Mouse (Mus musculus): ENCODE data around the gene Tdp1. TPM values are rescaled to one million over a fixed set of nuclear protein-coding genes. Genes with fewer than 3 reads are reported as not detected.
"Not testable (repeated sequence)": the region's sequence is repeated elsewhere in the genome, so short reads cannot be mapped to it uniquely, and the experiment has no call there.

Tdp1 gene
- total and polyA plus RNA-seq, 3 experiments, result 32.1 to 130 (median 35.3) TPM

DNA sequence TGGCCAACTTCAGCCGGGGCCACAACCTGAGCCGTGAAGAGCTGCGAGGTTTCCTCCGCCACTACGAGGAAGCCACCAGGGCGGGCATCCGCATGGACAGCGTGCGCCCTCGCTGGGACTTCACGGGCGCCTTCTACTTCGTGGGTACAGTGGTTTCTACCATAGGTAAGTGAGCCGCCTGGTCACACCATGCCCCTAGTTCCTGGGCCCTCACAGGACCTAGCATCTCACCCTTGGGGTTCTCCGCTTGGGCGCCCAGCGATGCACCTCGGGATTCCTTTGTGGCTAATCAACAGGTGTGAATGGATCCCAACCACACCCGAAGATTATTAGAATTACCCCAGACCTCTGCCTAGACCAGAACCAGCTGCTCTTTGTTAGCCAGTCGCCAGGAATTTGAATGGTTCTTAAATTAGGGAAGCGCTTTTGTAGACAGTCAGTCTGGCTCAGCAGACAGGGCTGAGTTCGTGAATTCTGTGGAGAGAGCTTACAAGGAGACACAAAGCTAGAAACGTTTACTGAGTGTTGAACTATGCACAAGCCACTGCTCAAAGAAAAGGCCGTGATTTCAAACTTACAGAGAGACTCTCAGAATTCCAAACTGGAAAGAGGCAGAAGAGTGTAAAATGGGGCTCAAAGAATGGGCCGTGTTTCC, 81.9 kb downstream of the Tdp1 start:
- TF ChIP-seq GATA1 (IDR thresholded peaks at IDR 0.05; ENCODE audit: borderline replicate concordance, low read length) (no peak), CTCF (IDR thresholded peaks at IDR 0.05; ENCODE audit: low read depth, low read length) (no peak), POLR2AphosphoS5 (IDR thresholded peaks at IDR 0.05; ENCODE audit: insufficient replicate concordance, low read depth, low read length) (no peak), GATA2 (IDR thresholded peaks at IDR 0.05; ENCODE audit: borderline replicate concordance, low read depth, low read length) (no peak), TAL1 (conservative IDR thresholded peaks at IDR 0.05; ENCODE audit: low read depth, low read length) (no peak)
- Histone ChIP-seq H3K4me3 (ENCODE audit: low read depth, low read length) (no peak overlapping the region), H3K27me3 (ENCODE audit: insufficient read depth, low read length) (peaks cover 39% of the 10 kb centered on the region), H3K4me1 (ENCODE audit: insufficient read depth, low read depth, low read length) (peaks cover 6% of the 10 kb centered on the region; the same call in 1 of the 2 replicates), H3K36me3 (replicated peaks) (no peaks in the 10 kb centered on the region), H3K9me3 (replicated peaks) (no peaks in the 10 kb centered on the region; the same call in 1 of the 2 replicates)
- DNase-seq (ENCODE audit: low spot score) (no peak), ATAC-seq (ENCODE audit: extremely low read depth, insufficient number of reproducible peaks, low FRiP score, poor library complexity, severe bottlenecking) (no peak)

DNA sequence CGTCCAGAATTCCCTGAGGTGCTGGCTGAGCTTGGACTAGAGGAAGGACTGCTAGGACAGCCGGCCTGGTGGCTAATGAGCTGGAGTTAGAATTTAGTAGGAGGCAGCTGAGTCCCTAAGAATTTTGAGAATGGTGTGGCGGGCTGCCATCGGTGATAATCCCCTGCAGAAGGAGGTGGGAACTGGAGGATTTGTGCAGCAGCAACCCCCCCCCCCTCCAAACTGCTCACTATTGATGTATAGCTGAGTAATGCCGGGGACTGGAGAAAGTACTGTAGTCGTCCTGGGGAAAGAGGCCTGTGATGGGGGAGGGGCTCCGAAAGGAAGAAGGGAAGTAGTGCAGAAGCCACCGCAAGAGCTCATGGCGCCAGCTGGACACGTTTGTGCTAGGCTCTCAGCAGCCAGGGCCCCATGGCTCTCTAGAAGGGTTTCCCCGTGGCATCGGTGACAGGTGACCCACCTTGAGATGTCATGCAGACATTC, 82.6 kb downstream of the Tdp1 start:
- ATAC-seq (ENCODE audit: extremely low read depth, insufficient number of reproducible peaks, low FRiP score, poor library complexity, severe bottlenecking) (no peak), DNase-seq (ENCODE audit: low spot score) (no peak)
- H3K27me3 ChIP-seq (ENCODE audit: insufficient read depth, low read length), result peaks cover 39% of the 10 kb centered on the region
- H3K4me3 ChIP-seq (ENCODE audit: low read depth, low read length), result no peak overlapping the region
- TF ChIP-seq TAL1 (conservative IDR thresholded peaks at IDR 0.05; ENCODE audit: low read depth, low read length), result no peak
- TF ChIP-seq GATA1 (IDR thresholded peaks at IDR 0.05; ENCODE audit: borderline replicate concordance, low read length), result no peak
- TF ChIP-seq GATA2 (IDR thresholded peaks at IDR 0.05; ENCODE audit: borderline replicate concordance, low read depth, low read length), result no peak
- TF ChIP-seq POLR2AphosphoS5 (IDR thresholded peaks at IDR 0.05; ENCODE audit: insufficient replicate concordance, low read depth, low read length), result no peak
- no peak for TF ChIP-seq CTCF (IDR thresholded peaks at IDR 0.05; ENCODE audit: low read depth, low read length)
- H3K4me1 ChIP-seq (ENCODE audit: insufficient read depth, low read depth, low read length), result peaks cover 6% of the 10 kb centered on the region; the same call in 1 of the 2 replicates
- no peaks in the 10 kb centered on the region for H3K36me3 ChIP-seq (replicated peaks)
- no peaks in the 10 kb centered on the region; the same call in 1 of the 2 replicates for H3K9me3 ChIP-seq (replicated peaks)

DNA sequence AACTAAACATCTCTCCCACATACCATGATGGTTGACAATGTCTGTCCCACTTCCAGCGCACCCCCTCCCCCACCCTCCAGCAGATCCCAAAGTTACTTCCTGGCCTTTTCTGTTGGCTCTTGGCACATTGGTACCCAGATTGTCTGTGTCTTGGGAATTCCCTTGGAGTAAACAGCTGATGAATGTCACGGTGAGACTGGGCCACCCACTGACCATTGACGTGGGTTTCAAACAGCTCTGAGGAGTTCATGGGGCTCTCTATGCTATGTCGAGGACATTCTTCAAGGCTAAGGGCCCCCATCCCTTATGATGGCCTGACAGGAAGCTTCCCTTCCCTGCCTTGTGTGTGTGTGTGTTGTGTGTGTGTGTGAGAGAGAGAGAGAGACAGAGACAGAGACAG, 85.6 kb downstream of the Tdp1 start:
- no peaks in the 10 kb centered on the region for H3K36me3 ChIP-seq (replicated peaks)
- peaks cover 39% of the 10 kb centered on the region for H3K27me3 ChIP-seq (ENCODE audit: insufficient read depth, low read length)
- no peak overlapping the region for H3K4me3 ChIP-seq (ENCODE audit: low read depth, low read length)
- DNase-seq (ENCODE audit: low spot score) (no peak), ATAC-seq (ENCODE audit: extremely low read depth, insufficient number of reproducible peaks, low FRiP score, poor library complexity, severe bottlenecking) (no peak)
- TF ChIP-seq POLR2AphosphoS5 (IDR thresholded peaks at IDR 0.05; ENCODE audit: insufficient replicate concordance, low read depth, low read length) (no peak), TAL1 (conservative IDR thresholded peaks at IDR 0.05; ENCODE audit: low read depth, low read length) (no peak), GATA2 (IDR thresholded peaks at IDR 0.05; ENCODE audit: borderline replicate concordance, low read depth, low read length) (no peak), GATA1 (IDR thresholded peaks at IDR 0.05; ENCODE audit: borderline replicate concordance, low read length) (no peak), CTCF (IDR thresholded peaks at IDR 0.05; ENCODE audit: low read depth, low read length) (no peak)
- H3K4me1 ChIP-seq (ENCODE audit: insufficient read depth, low read depth, low read length), result no peaks in the 10 kb centered on the region
- H3K9me3 ChIP-seq (replicated peaks), result no peaks in the 10 kb centered on the region; the same call in 1 of the 2 replicates

DNA sequence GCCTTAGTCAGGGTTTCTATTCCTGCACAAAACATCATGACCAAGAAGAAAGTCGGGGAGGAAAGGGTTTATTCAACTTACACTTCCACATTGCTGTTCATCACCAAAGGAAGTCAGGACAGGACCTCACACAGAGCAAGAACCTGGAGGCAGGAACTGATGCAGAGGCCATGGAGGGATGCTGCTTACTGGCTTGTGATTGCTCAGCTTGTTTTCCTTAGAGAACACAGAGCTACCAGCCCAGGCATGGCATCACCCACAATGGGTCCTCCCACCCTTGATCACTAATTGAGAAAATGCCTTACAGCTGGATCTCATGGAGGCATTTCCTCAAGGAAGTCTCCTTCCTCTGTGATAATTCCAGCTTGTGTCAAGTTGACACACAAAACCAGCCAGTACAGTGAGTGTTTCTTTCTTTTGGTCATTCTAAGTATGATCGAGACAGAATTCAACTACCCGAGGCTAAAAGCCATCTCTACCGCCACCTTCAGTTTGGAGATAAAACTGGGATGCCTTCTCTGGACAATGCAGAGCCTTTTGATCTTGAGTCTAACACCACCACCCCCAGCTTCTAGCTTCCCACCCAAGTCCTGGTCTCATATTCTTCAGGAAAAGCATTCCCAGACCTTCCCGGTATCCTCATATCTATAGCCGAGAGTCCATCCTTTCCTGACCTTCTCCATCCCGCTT, 87.0 kb downstream of the Tdp1 start:
- H3K27me3 ChIP-seq (ENCODE audit: insufficient read depth, low read length), result peaks cover 26% of the 10 kb centered on the region
- not testable (repeated sequence) for DNase-seq (ENCODE audit: low spot score); H3K36me3 ChIP-seq (replicated peaks); H3K4me3 ChIP-seq (ENCODE audit: low read depth, low read length); H3K9me3 ChIP-seq (replicated peaks); H3K4me1 ChIP-seq (ENCODE audit: insufficient read depth, low read depth, low read length); ATAC-seq (ENCODE audit: extremely low read depth, insufficient number of reproducible peaks, low FRiP score, poor library complexity, severe bottlenecking)

DNA sequence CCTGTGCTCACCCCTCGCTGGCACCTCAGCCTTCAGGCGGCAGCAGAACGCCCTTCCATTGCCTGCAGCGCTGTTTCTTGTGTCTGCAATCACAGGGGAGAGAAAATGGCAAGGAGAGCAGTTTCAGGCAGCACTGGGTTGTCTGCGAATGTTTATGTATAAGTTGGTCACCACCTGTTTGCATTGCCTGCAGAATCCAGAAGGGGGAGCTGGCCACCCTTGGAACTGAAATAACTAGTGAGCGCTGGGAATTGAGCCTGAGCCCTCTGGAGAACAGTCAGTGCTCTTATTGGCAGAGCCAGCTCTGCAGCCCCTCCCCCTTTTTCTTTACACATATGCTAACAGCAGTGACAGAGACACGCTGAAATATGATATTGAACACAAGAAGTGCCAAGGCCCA, 88.5 kb downstream of the Tdp1 start:
- ATAC-seq (ENCODE audit: extremely low read depth, insufficient number of reproducible peaks, low FRiP score, poor library complexity, severe bottlenecking), result no peak
- no peaks in the 10 kb centered on the region for H3K4me1 ChIP-seq (ENCODE audit: insufficient read depth, low read depth, low read length)
- no peak for DNase-seq (ENCODE audit: low spot score)
- H3K9me3 ChIP-seq (replicated peaks), result no peaks in the 10 kb centered on the region
- H3K4me3 ChIP-seq (ENCODE audit: low read depth, low read length), result no peak overlapping the region
- TF ChIP-seq GATA1 (IDR thresholded peaks at IDR 0.05; ENCODE audit: borderline replicate concordance, low read length), result no peak
- TF ChIP-seq CTCF (IDR thresholded peaks at IDR 0.05; ENCODE audit: low read depth, low read length), result no peak
- TF ChIP-seq TAL1 (conservative IDR thresholded peaks at IDR 0.05; ENCODE audit: low read depth, low read length), result no peak
- no peak for TF ChIP-seq GATA2 (IDR thresholded peaks at IDR 0.05; ENCODE audit: borderline replicate concordance, low read depth, low read length)
- TF ChIP-seq POLR2AphosphoS5 (IDR thresholded peaks at IDR 0.05; ENCODE audit: insufficient replicate concordance, low read depth, low read length), result no peak
- no peaks in the 10 kb centered on the region for H3K36me3 ChIP-seq (replicated peaks)
- peaks cover 18% of the 10 kb centered on the region for H3K27me3 ChIP-seq (ENCODE audit: insufficient read depth, low read length)

DNA sequence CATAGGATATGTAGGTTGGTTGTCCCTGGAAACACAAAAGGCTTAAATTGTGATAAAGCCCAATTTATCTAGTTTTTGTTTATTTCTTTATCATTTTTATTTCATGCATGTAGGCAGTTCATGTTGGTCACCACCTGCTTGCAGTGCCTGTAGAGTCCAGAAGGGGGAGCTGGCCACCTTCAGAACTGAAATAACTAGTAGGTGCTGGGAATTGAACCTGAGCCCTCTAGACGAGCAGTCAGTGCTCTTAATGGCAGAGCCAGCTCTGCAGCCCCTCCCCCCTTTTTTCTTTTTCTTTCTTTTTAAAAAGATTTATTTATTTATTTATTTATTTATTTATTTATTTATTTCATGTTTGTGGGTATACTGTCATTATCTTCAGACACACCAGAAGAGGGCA, 89.3 kb downstream of the Tdp1 start:
- Histone ChIP-seq H3K36me3 (replicated peaks) (no peaks in the 10 kb centered on the region), H3K27me3 (ENCODE audit: insufficient read depth, low read length) (peaks cover 18% of the 10 kb centered on the region), H3K4me3 (ENCODE audit: low read depth, low read length) (no peak overlapping the region), H3K9me3 (replicated peaks) (no peaks in the 10 kb centered on the region), H3K4me1 (ENCODE audit: insufficient read depth, low read depth, low read length) (no peaks in the 10 kb centered on the region)
- no peak for TF ChIP-seq TAL1 (conservative IDR thresholded peaks at IDR 0.05; ENCODE audit: low read depth, low read length)
- TF ChIP-seq CTCF (IDR thresholded peaks at IDR 0.05; ENCODE audit: low read depth, low read length), result 0 out of 2 replicates have a peak, but pooled peaks have one; percentile 32
- no peak for TF ChIP-seq GATA2 (IDR thresholded peaks at IDR 0.05; ENCODE audit: borderline replicate concordance, low read depth, low read length)
- no peak for TF ChIP-seq GATA1 (IDR thresholded peaks at IDR 0.05; ENCODE audit: borderline replicate concordance, low read length)
- DNase-seq (ENCODE audit: low spot score) (no peak), ATAC-seq (ENCODE audit: extremely low read depth, insufficient number of reproducible peaks, low FRiP score, poor library complexity, severe bottlenecking) (no peak)

Data from G1E (cell line).